Mouse (Mus musculus): ENCODE data around the gene Nus1.

Gene Nus1

GRCm38 (mm10) chr10:52415020-52415419, 2.3 kb upstream of the Nus1 start:
- in situ Hi-C loops (cut with MboI, MseI): loop anchor here (5.0 to 10.0 kb wide), 2 partner anchors 33 to 1820 kb away; partner anchors contain the start of genes Ascc3 and Gopc

GRCm38 (mm10) chr10:52416458-52416857, 889 bp upstream of the Nus1 start:
- in situ Hi-C loops (cut with MboI, MseI): loop anchor here (5.0 to 10.0 kb wide), 2 partner anchors 34 to 1822 kb away; partner anchors contain the start of genes Ascc3 and Gopc

- in situ Hi-C loops (cut with MboI, MseI): loop anchor here (5.0 to 10.0 kb wide), 2 partner anchors 36 to 1823 kb away; partner anchors contain the start of genes Ascc3 and Gopc
Observed at GRCm38 (mm10) chr10:52417998-52418860, 882 bp downstream of the Nus1 start.

GRCm38 (mm10) chr10:52418931-52419330, 1.6 kb downstream of the Nus1 start:
- in situ Hi-C loops (cut with MboI, MseI): loop anchor here (5.0 to 10.0 kb wide), 2 partner anchors 37 to 1824 kb away; partner anchors contain the start of genes Ascc3 and Gopc

GRCm38 (mm10) chr10:52419402-52419801, 2.1 kb downstream of the Nus1 start:
- in situ Hi-C loops (cut with MboI, MseI): loop anchor here (5.0 to 10.0 kb wide), 2 partner anchors 37 to 1825 kb away; partner anchors contain the start of genes Ascc3 and Gopc

- in situ Hi-C loops (cut with MboI, MseI): no loop called here
Observed at GRCm38 (mm10) chr10:52420526-52420925, 3.2 kb downstream of the Nus1 start.

GRCm38 (mm10) chr10:52421716-52422115, 4.4 kb downstream of the Nus1 start:
- in situ Hi-C loops (cut with MboI, MseI): no loop called here

GRCm38 (mm10) chr10:52423097-52423496, 5.8 kb downstream of the Nus1 start:
- in situ Hi-C loops (cut with MboI, MseI): no loop called here

GRCm38 (mm10) chr10:52426314-52426980, 9.1 kb downstream of the Nus1 start:
- in situ Hi-C loops (cut with MboI, MseI): no loop called here

GRCm38 (mm10) chr10:52427634-52428415, 10.5 kb downstream of the Nus1 start:
- in situ Hi-C loops (cut with MboI, MseI): no loop called here

- in situ Hi-C loops (cut with MboI, MseI): no loop called here
Observed at GRCm38 (mm10) chr10:52430953-52431352, 13.6 kb downstream of the Nus1 start.

- in situ Hi-C loops (cut with MboI, MseI): no loop called here
Observed at GRCm38 (mm10) chr10:52434836-52435235, 17.5 kb downstream of the Nus1 start.

GRCm38 (mm10) chr10:52460614-52461013, 43.3 kb downstream of the Nus1 start:
- in situ Hi-C loops (cut with MboI, MseI): no loop called here

- in situ Hi-C loops (cut with MboI, MseI): no loop called here
Observed at GRCm38 (mm10) chr10:52463941-52464739, 46.8 kb downstream of the Nus1 start.

- in situ Hi-C loops (cut with MboI, MseI): no loop called here
Observed at GRCm38 (mm10) chr10:52471520-52471919, 54.2 kb downstream of the Nus1 start.

All from regulatory T cell (primary cell).